Comparison of ENCODE assay signal across 16 mouse cellular contexts in the genomic region with DNA sequence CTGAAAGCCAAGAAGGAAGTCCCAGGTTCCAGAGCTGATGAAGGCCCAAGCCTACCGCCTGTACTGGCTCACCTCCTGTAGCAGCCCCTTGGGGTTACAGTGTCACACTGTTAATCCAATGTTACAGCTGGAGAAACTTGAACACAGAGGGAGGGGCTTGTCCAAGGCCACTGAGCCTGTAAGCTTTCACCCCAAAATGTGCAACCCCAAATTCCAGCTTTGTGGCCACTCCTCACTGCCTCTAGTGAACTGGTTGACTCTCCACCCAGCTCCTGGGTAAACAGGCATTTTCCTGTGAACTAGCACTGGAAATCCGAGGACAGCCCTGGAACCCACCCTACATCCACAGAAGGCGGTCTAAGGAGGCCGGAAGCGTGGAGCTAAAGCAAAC. TPM values are rescaled to one million over a fixed set of nuclear protein-coding genes. Genes with fewer than 3 reads are reported as not detected.
A peak's percentile ranks its signal among the peaks of the same experiment; 100 is the strongest.
DNase-seq lines count a peak whose midpoint lies in the region; ATAC-seq lines count a peak whose summit lies in the region.
"Had no signal": no experiment of that assay in that cellular context is flagged by ENCODE, and none has a peak within 500 bp of the region (broad histone marks: within the 10 kb centered on the region; RNA-seq: fewer than 3 reads in every experiment).

No protein-coding gene starts in this region.

- H3K9ac ChIP-seq in limb, embryonic 13.5 days = no peak overlapping the region
- H3K9ac ChIP-seq in embryonic facial prominence, embryonic 14.5 days (ENCODE audit: low read depth, low read length) = no peak overlapping the region
- no peak overlapping the region for H3K9ac ChIP-seq in limb, embryonic 15.5 days
- H3K9ac ChIP-seq: embryonic facial prominence, embryonic 12.5 days; forebrain, embryonic 12.5 days; midbrain, embryonic 12.5 days had no signal

- H3K9me3 ChIP-seq in limb, embryonic 13.5 days = no peaks in the 10 kb centered on the region
- H3K9me3 ChIP-seq in limb, embryonic 10.5 days (replicated peaks) = no peaks in the 10 kb centered on the region
- H3K9me3 ChIP-seq in embryonic facial prominence, embryonic 14.5 days (ENCODE audit: control insufficient read depth, low read length) = no peaks in the 10 kb centered on the region
- no peaks in the 10 kb centered on the region for H3K9me3 ChIP-seq in limb, embryonic 15.5 days
- H3K9me3 ChIP-seq: embryonic facial prominence, embryonic 12.5 days; forebrain, embryonic 12.5 days; midbrain, embryonic 12.5 days had no signal

- no peaks in the 10 kb centered on the region for H3K36me3 ChIP-seq in limb, embryonic 13.5 days
- no peaks in the 10 kb centered on the region for H3K36me3 ChIP-seq in limb, embryonic 10.5 days
- no peaks in the 10 kb centered on the region for H3K36me3 ChIP-seq in embryonic facial prominence, embryonic 14.5 days (ENCODE audit: control insufficient read depth, insufficient read depth, low read length)
- H3K36me3 ChIP-seq in limb, embryonic 15.5 days = no peaks in the 10 kb centered on the region
- H3K36me3 ChIP-seq: embryonic facial prominence, embryonic 12.5 days; forebrain, embryonic 12.5 days; midbrain, embryonic 12.5 days had no signal

- H3K4me2 ChIP-seq in limb, embryonic 13.5 days (replicated peaks) = no peak overlapping the region
- no peak overlapping the region for H3K4me2 ChIP-seq in embryonic facial prominence, embryonic 14.5 days (ENCODE audit: low read depth, low read length)
- no peak overlapping the region for H3K4me2 ChIP-seq in limb, embryonic 15.5 days
- H3K4me2 ChIP-seq: embryonic facial prominence, embryonic 12.5 days; forebrain, embryonic 12.5 days; midbrain, embryonic 12.5 days had no signal

- peak overlapping the region; percentile 52; the same call in 1 of the 2 replicates for H3K27ac ChIP-seq in limb, embryonic 13.5 days
- no peak overlapping the region for H3K27ac ChIP-seq in limb, embryonic 10.5 days
- H3K27ac ChIP-seq in embryonic facial prominence, embryonic 14.5 days (replicated peaks; ENCODE audit: low read depth, low read length) = peak overlapping the region; percentile 59
- H3K27ac ChIP-seq in limb, embryonic 15.5 days = peak overlapping the region; percentile 71
- H3K27ac ChIP-seq: embryonic facial prominence, embryonic 12.5 days; forebrain, embryonic 12.5 days; midbrain, embryonic 12.5 days had no signal

- H3K4me1 ChIP-seq in limb, embryonic 13.5 days = peaks cover 22% of the 10 kb centered on the region
- no peaks in the 10 kb centered on the region for H3K4me1 ChIP-seq in limb, embryonic 10.5 days
- peaks cover 24% of the 10 kb centered on the region for H3K4me1 ChIP-seq in embryonic facial prominence, embryonic 14.5 days (ENCODE audit: control insufficient read depth, insufficient read depth, low read length)
- H3K4me1 ChIP-seq in limb, embryonic 15.5 days = peaks cover 44% of the 10 kb centered on the region

- peak; percentile 92 for DNase-seq in heart, adult 11 months
- no peak for DNase-seq in heart, adult 8-10 months (ENCODE audit: low spot score)
- no peak for DNase-seq in limb, embryonic 10.5 days (ENCODE audit: low spot score)
- DNase-seq in embryonic facial prominence, embryonic 14.5 days (ENCODE audit: low spot score) = no peak
- DNase-seq in cerebellum, adult 9-11 months = no peak
- DNase-seq in cerebellum, postnatal 10 days = no peak
- DNase-seq: adrenal gland, postnatal 36 days; cerebellum, postnatal 36 days; liver; thymus, adult 18-20 months had no signal

- no peak for ATAC-seq in limb, embryonic 13.5 days (ENCODE audit: low FRiP score, low read depth)
- no peak for ATAC-seq in embryonic facial prominence, embryonic 14.5 days (ENCODE audit: low read depth)
- ATAC-seq in limb, embryonic 15.5 days (ENCODE audit: insufficient number of reproducible peaks, low FRiP score, low TSS enrichment, low read depth) = no peak
- ATAC-seq: hindbrain, postnatal 0 days had no signal

- 77% methylated on average over 5 of the region's 5 CpGs for WGBS in limb, embryonic 13.5 days
- 90% methylated on average over 5 of the region's 5 CpGs for WGBS in limb, embryonic 10.5 days
- 76% methylated on average over 5 of the region's 5 CpGs for WGBS in embryonic facial prominence, embryonic 14.5 days
- 73% methylated on average over 5 of the region's 5 CpGs for WGBS in limb, embryonic 15.5 days

- H3K27me3 ChIP-seq in limb, embryonic 13.5 days = no peaks in the 10 kb centered on the region
- H3K27me3 ChIP-seq in limb, embryonic 10.5 days (ENCODE audit: low read depth, poor library complexity, severe bottlenecking) = no peaks in the 10 kb centered on the region
- no peaks in the 10 kb centered on the region for H3K27me3 ChIP-seq in embryonic facial prominence, embryonic 14.5 days (replicated peaks; ENCODE audit: control insufficient read depth, insufficient read depth, low read length)
- no peaks in the 10 kb centered on the region for H3K27me3 ChIP-seq in limb, embryonic 15.5 days
- H3K27me3 ChIP-seq: embryonic facial prominence, embryonic 12.5 days; forebrain, embryonic 12.5 days; midbrain, embryonic 12.5 days had no signal

- H3K4me3 ChIP-seq in limb, embryonic 13.5 days = no peak overlapping the region
- H3K4me3 ChIP-seq in limb, embryonic 10.5 days = no peak overlapping the region
- no peak overlapping the region for H3K4me3 ChIP-seq in embryonic facial prominence, embryonic 14.5 days (ENCODE audit: low read depth, low read length)
- no peak overlapping the region for H3K4me3 ChIP-seq in limb, embryonic 15.5 days
- H3K4me3 ChIP-seq: embryonic facial prominence, embryonic 12.5 days; forebrain, embryonic 12.5 days; midbrain, embryonic 12.5 days had no signal

RNA-seq across cellular contexts. Expression of gene Galnt18, which starts 58.5 kb away (rescaled TPM):
- 10 to 100 TPM in 2 of 4 experiments, 1 to 10 TPM in 2; 7.4 to 10.8 (median 9.5) TPM for total RNA-seq in heart, adult 8-10 months (2022)
- 17.9 and 18.8 TPM in 2 replicates for polyA plus RNA-seq in limb, embryonic 13.5 days (2015; fragmentation: Nextera tagmentation; extraction: Ambion mirVana)
- 8.6 and 10.3 TPM in 2 replicates for polyA plus RNA-seq in limb, embryonic 10.5 days (2016; fragmentation: Nextera tagmentation; extraction: Ambion mirVana)
- 19.2 and 20.8 TPM in 2 replicates for polyA plus RNA-seq in embryonic facial prominence, embryonic 14.5 days (2014; fragmentation: Nextera tagmentation; extraction: Ambion mirVana)
- 26.6 and 29.1 TPM in 2 replicates for polyA plus RNA-seq in limb, embryonic 15.5 days (2015; fragmentation: Nextera tagmentation; extraction: Ambion mirVana)
